Mouse (Mus musculus): ENCODE measurements around the gene Tap2. TPM values are rescaled to one million over a fixed set of nuclear protein-coding genes. Genes with fewer than 3 reads are reported as not detected.

Tap2 gene
- total RNA-seq (2021): 10 to 100 TPM; 32.8 to 35.0 TPM
- long read RNA-seq, experiment 1, transcript Tap2-201 (12 exons, 3,442 nt): major isoform, 105 of 115 reads
- long read RNA-seq, experiment 1, partial matches to known transcripts: 8 of 115 reads
- long read RNA-seq, experiment 1, other reads (novel, unspliced or antisense): 2 of 115 reads
- long read RNA-seq, experiment 2, transcript Tap2-201 (12 exons, 3,442 nt): major isoform, 24 of 32 reads
- long read RNA-seq, experiment 2, partial matches to known transcripts: 6 of 32 reads
- long read RNA-seq, experiment 2, other reads (novel, unspliced or antisense): 2 of 32 reads

- peak; percentile 35 for DNase-seq
Measured at GRCm38 (mm10) chr17:34203444-34203843, at the start of gene Tap2. Tap2 (plus strand) TSS chr17:34203527.

GRCm38 (mm10) chr17:34155534-34155933, 47.8 kb upstream of the Tap2 start:
- no peak for DNase-seq

- no peak for DNase-seq
Measured at GRCm38 (mm10) chr17:34164202-34164895, 39.0 kb upstream of the Tap2 start.

- no peak for DNase-seq
Measured at GRCm38 (mm10) chr17:34165033-34165730, 38.1 kb upstream of the Tap2 start.

- DNase-seq: peak; percentile 54
Measured at GRCm38 (mm10) chr17:34169279-34169678, 34.0 kb upstream of the Tap2 start.

GRCm38 (mm10) chr17:34170487-34170876, 32.8 kb upstream of the Tap2 start:
- no peak for DNase-seq

- peak; percentile 87 for DNase-seq
Measured at GRCm38 (mm10) chr17:34170877-34171498, 32.3 kb upstream of the Tap2 start.

- DNase-seq: no peak
Measured at GRCm38 (mm10) chr17:34172528-34172927, 30.8 kb upstream of the Tap2 start.

GRCm38 (mm10) chr17:34174075-34174474, 29.3 kb upstream of the Tap2 start:
- DNase-seq: no peak

- no peak for DNase-seq
Measured at GRCm38 (mm10) chr17:34177179-34177578, 26.1 kb upstream of the Tap2 start.

GRCm38 (mm10) chr17:34179019-34179418, 24.3 kb upstream of the Tap2 start:
- DNase-seq: no peak

- no peak for DNase-seq
Measured at GRCm38 (mm10) chr17:34179913-34180859, 23.1 kb upstream of the Tap2 start.

- DNase-seq: no peak
Measured at GRCm38 (mm10) chr17:34183564-34184219, 19.6 kb upstream of the Tap2 start.

- DNase-seq: no peak
Measured at GRCm38 (mm10) chr17:34185526-34185925, 17.8 kb upstream of the Tap2 start.

- DNase-seq: no peak
Measured at GRCm38 (mm10) chr17:34186885-34187260, 16.5 kb upstream of the Tap2 start.

- DNase-seq: peak; percentile 100
Measured at GRCm38 (mm10) chr17:34187261-34187916, 15.9 kb upstream of the Tap2 start, which contains the start of the genes Tap1 and Psmb9. Tap1 (plus strand) TSS chr17:34187553. Psmb9 (minus strand) TSS chr17:34187764.

GRCm38 (mm10) chr17:34188010-34188409, 15.3 kb upstream of the Tap2 start:
- DNase-seq: peak; percentile 64

- no peak for DNase-seq
Measured at GRCm38 (mm10) chr17:34188986-34189385, 14.3 kb upstream of the Tap2 start.

GRCm38 (mm10) chr17:34192852-34193251, 10.5 kb upstream of the Tap2 start:
- DNase-seq: no peak

- DNase-seq: no peak
Measured at GRCm38 (mm10) chr17:34193468-34193867, 9.9 kb upstream of the Tap2 start.

Data from adrenal gland, postnatal 10 days (tissue).